Mouse (Mus musculus): Measurements from ENCODE around the gene Ndufb7.

- no peak for TF ChIP-seq GATA1 (IDR thresholded peaks at IDR 0.05; ENCODE audit: borderline replicate concordance, low read length)
- no peak for TF ChIP-seq FLI1 (IDR thresholded peaks at IDR 0.05; ENCODE audit: low read length)
Observed at GRCm38 (mm10) chr8:83563246-83563645, 3.2 kb upstream of the Ndufb7 start.
